Mouse (Mus musculus) skeletal muscle tissue, adult 2 months (tissue): ENCODE data around the gene Zfp11.
"Not testable (repeated sequence)": the region's sequence is repeated elsewhere in the genome, so short reads cannot be mapped to it uniquely, and the experiment has no call there.

ENCODE experiments used
- DNase-seq: peaks from one replicate; pipeline ENCODE4 v3.0.0-alpha.2; 2012; ENCODE audit warnings: low read depth, low spot score

Gene Zfp11

GRCm38 (mm10) chr5:129670036-129670458 lies at the start of gene Zfp11:
Gene Zfp11 (minus strand): TSS chr5:129670099.
- peak; percentile 44 for DNase-seq

- DNase-seq: no peak
These were observed 47.1 kb upstream of the Zfp11 start for GRCm38 (mm10) chr5:129717016-129717415.

- peak; percentile 90 for DNase-seq
These were observed 45.5 kb upstream of the Zfp11 start, which contains the start of gene Mrps17 for GRCm38 (mm10) chr5:129715326-129715861. Gene Mrps17 (plus strand): TSS chr5:129715497.

GRCm38 (mm10) chr5:129708412-129708811 lies 38.5 kb upstream of the Zfp11 start, which contains the start of gene Sept14:
Gene Sept14 (minus strand): TSS chr5:129708512.
- DNase-seq: no peak

- no peak for DNase-seq
These were observed 33.5 kb upstream of the Zfp11 start for GRCm38 (mm10) chr5:129703368-129703767.

GRCm38 (mm10) chr5:129701706-129702105 lies 31.8 kb upstream of the Zfp11 start:
- no peak for DNase-seq

GRCm38 (mm10) chr5:129700506-129700905 lies 30.6 kb upstream of the Zfp11 start:
- DNase-seq: no peak

GRCm38 (mm10) chr5:129690528-129690927 lies 20.6 kb upstream of the Zfp11 start:
- no peak for DNase-seq

GRCm38 (mm10) chr5:129687621-129688020 lies 17.7 kb upstream of the Zfp11 start:
- no peak for DNase-seq

- DNase-seq: not testable (repeated sequence)
These were observed 15.2 kb upstream of the Zfp11 start for GRCm38 (mm10) chr5:129685141-129685540.

GRCm38 (mm10) chr5:129669453-129670035 lies 355 bp downstream of the Zfp11 start:
- DNase-seq: no peak

- no peak for DNase-seq
These were observed 2.0 kb downstream of the Zfp11 start for GRCm38 (mm10) chr5:129667851-129668250.

GRCm38 (mm10) chr5:129666271-129666909 lies 3.5 kb downstream of the Zfp11 start:
- DNase-seq: peak; percentile 16

- DNase-seq: no peak
These were observed 5.8 kb downstream of the Zfp11 start for GRCm38 (mm10) chr5:129664090-129664489.

- no peak for DNase-seq
These were observed 12.0 kb downstream of the Zfp11 start for GRCm38 (mm10) chr5:129657931-129658330.

- no peak for DNase-seq
These were observed 12.9 kb downstream of the Zfp11 start for GRCm38 (mm10) chr5:129657016-129657415.

- no peak for DNase-seq
These were observed 19.0 kb downstream of the Zfp11 start for GRCm38 (mm10) chr5:129650858-129651257.

GRCm38 (mm10) chr5:129632270-129633250 lies 37.3 kb downstream of the Zfp11 start:
- not testable (repeated sequence) for DNase-seq

- not testable (repeated sequence) for DNase-seq
These were observed 43.3 kb downstream of the Zfp11 start for GRCm38 (mm10) chr5:129626586-129626985.

- no peak for DNase-seq
These were observed 43.8 kb downstream of the Zfp11 start for GRCm38 (mm10) chr5:129626099-129626498.

GRCm38 (mm10) chr5:129621361-129621760 lies 48.5 kb downstream of the Zfp11 start:
- no peak for DNase-seq

- not testable (repeated sequence) for DNase-seq
These were observed 49.3 kb downstream of the Zfp11 start for GRCm38 (mm10) chr5:129620600-129620999.
